Mouse (Mus musculus) inflammation-experienced regulatory T-cells, adult 6 months (primary cell): ENCODE measurements around the gene Fam24b. TPM values are rescaled to one million over a fixed set of nuclear protein-coding genes. Genes with fewer than 3 reads are reported as not detected.

ENCODE experiments used
- ATAC-seq: one replicate; pipeline ENCODE4 v1.8.0; 2017
- polyA plus RNA-seq, 3 experiments: library from polyadenylated mRNA; unstranded; fragments of 100-300 nt; shearing (Covaris generic); gene quantifications; one replicate each; pipeline ENCODE4 v1.2.1; 2017

Fam24b gene
- polyA plus RNA-seq, result not detected

DNA sequence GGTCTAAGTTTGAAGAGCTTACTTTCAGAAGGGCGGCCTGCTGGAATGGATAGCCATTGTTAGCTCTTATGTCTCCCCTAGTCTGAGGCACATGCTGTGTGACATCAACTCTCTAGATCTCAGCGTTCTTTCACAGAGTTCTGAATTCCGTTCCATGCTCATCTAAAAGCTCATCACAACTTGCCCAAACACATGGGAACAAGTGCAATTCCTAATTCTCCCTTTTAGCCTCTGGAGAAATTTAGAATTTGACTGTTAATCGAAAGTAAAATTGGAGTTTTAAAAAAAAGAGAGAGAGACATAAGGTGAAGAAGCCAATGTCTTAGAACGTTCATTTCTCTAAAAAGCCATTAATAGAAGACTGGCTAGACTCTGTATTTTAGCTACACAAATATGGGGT lies at the start of gene Fam24b:
Fam24b (minus strand) TSS at position 101 of the 400 bp plus-strand sequence.
- ATAC-seq, result no peak

DNA sequence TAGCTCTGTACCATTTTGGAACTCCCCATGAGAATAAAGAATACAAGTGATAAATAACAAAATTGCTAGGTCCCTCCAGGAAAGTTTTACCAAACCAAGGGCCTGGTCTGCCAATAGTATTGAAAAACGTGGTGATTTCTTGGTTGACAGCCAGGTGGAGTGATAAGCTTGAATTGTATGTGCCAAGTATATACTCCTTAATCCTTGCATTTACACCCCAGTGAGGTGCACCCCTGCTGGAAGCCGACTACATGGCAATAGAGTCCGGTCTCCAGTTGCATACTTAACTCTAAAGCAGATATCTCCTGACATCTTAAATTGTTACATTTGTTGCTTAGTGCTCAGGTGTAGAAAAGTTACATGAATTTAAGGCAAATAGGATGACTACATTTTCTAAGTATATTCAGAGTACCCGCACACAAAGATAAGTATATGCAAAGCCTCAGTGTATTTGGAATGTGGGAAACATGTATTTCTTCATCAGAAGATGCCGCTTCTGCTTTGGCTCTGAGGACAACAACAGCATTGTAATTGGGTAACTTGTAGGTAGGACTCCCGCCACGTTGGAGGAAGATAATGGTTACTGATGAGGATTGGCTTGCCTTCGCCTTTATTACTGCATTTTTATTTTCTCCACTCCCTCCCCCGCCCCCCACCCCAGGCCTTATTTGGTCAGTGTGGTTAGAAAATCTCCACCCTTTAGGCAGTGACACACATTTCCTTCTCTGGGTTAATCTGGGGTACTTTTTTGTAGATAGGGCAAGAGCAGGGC lies 42.8 kb upstream of the Fam24b start:
- no peak for ATAC-seq

DNA sequence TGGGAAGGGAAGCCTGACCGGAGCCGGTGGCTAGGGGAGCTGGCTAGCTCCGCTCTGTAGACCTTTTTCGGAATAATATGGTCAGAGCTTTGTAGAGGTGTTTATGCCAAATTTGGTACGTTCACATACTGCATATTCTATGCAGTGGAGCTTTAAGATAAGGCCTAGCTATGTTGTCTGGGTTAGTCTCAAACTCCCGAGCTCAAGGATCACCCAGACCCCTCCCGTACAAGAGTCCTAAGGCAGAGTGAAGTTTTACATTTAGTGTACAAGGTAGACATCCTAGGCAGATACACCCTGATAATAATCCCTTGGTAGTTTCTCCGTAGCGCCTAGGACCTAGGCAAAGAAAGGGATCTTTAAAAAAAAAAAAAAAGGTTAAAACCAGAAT lies 42.1 kb upstream of the Fam24b start:
- ATAC-seq, result peak; percentile 1

DNA sequence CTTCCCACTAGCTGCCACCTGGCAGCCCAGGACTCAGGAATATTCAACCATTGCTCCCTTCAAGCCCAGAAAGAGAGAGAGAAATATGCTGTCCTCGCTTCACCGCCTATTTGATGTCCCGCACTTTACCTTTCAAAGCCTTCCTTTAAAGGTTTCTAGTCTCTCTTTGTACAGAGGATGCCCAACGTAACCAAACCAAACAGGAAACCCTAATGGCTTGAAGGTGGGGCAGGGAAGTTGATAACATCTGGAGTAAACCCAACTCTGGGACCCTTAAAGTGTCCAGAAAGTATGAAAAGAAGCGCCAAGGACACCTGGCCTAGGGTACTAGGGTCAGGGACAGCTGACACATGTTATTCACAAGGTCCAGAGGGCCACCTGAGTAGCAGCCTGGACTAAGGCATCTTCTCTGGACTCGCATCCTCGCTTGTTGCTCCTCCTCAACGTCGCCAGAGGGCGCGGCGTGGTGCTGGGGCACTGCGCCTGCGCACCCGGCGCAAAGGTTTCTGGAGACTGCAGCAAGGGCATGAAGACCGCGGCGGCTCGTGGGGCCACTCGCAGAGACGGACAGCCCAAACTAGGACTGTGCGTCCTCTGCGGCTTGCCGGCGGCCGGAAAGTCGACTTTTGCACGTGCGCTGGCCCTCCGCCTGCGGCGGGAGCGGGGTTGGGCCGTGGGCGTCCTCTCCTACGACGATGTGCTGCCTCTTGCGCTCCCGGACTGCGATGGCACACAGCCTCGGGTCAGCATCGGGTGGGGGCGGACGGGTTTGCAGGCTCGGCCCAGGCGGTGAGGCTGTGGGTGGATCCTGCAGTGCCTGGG lies 41.5 kb upstream of the Fam24b start, which contains the start of gene Pstk:
Pstk (plus strand) TSS at position 494 of the 822 bp plus-strand sequence.
- peak; percentile 88 for ATAC-seq

DNA sequence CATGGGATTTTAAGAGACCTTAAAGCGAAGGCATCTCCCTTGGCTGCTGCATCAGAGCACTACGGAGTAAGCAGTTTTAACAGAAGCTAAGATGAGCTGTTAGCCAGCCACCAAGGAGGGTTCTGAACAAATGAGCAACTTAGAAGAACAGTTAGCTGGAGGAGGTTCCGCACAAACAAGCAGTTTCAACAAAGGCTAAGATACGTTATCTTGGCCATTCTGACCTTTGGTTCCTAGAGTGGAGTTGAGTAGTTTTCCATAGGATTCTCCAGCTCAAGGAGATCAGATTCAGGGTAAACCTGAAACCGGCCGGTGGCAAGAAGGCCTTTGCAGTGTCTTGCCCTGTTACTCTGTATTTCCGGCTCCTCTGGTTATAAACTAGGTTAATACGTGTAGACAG lies 34.8 kb upstream of the Fam24b start:
- no peak for ATAC-seq

DNA sequence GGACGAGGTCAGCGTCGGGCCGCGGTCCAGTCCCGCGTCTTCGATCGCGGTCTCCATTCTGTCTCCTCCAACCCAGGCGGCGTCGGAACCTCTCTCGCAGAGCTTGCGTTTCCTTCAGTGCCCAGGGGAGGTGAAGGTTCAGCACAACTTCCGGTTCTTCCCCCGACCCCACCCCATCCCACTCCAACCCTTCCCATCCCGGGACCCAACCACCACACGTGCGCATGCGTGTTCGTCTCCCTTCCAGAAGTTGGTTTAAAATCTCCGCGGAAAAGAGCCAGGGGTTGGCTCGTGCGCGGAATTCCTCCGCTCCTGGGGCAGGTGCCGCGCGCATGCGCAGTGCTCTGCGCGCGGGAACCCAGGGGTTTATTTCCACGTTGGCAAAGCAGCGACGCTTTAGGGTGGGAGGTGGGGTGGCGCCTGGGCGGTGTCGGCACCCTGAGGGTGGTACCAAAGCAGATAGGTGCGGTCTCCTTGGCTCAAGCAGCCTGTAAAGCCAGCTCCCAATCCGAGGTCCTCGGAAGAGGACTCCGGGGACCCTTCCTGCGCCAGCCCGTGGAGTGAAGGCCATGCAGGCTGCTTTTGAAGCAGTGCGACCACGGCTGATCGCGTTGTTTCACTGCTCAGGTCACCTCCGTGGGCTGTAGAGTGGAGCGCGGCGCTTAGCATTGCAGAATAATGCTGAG lies 33.4 kb upstream of the Fam24b start, which contains the start of gene 2310057M21Rik:
2310057M21Rik (minus strand) TSS at position 145 of the 686 bp plus-strand sequence.
- peak; percentile 91 for ATAC-seq

DNA sequence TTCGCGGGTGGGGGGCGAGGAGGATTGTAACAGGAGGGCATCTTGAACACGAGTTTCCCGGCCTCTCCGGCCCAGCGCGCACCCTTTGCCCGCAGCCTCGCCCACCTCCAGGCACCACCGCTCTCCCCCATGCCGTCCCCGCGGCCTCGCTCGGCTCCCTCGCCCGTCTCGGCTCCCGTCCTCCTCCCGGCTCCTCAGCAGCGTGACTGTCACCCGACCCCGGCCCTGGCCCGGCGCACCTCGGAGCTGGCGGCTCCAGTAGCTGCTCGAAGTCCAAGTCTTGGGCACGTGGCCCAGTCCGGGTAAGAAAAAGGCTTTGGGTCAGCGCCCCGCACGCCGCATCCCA lies 32.9 kb upstream of the Fam24b start:
- peak; percentile 47 for ATAC-seq

DNA sequence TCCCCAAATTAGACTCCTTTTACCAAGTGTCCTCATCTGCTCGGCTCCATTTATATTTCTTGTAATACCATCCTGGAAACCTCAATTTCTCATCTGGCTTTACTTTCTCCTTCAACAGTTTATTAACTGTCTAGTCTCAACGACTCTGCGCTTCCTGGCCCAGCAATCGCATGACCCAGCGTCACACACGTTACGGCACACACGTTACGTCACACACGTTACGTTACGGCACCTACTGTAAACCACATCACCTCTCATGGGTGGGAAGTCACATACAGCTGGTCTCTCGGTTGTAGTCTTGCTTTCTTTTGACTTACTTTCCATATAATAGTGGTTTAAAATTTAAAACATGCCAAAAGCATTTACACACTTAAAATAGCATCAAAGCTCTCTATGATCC lies 26.8 kb upstream of the Fam24b start:
- ATAC-seq, result no peak

DNA sequence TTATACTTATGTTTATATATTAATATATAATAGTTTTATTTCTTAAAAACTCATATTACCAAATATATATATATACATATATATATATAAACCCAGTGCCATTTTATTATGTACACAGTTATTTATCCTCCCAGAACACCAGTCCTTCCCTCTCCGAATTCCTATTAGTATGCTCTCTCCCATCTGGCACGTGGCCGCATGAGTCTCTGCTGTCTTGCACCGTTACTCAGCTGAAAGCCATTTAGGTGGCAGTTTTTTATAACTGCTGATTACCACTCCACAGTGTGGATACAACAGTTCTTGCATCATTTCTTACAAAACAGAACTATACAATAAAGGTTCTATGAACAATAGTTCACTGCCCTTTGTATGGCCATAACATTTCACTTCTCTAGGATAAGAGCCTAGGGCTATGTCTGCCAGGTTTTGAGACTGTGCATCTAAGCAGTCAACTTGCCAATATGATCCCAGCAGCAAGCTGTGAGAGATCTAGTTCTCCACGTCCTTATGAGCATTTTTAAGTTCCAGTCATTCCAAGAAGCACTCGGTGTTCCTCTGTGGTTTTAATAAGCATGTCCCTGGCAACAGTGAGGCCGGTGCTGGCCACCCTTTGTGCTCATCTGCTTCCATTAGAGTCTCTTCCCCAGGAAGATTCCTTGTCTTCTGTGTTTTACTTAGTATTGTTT lies 16.7 kb upstream of the Fam24b start:
- no peak for ATAC-seq

DNA sequence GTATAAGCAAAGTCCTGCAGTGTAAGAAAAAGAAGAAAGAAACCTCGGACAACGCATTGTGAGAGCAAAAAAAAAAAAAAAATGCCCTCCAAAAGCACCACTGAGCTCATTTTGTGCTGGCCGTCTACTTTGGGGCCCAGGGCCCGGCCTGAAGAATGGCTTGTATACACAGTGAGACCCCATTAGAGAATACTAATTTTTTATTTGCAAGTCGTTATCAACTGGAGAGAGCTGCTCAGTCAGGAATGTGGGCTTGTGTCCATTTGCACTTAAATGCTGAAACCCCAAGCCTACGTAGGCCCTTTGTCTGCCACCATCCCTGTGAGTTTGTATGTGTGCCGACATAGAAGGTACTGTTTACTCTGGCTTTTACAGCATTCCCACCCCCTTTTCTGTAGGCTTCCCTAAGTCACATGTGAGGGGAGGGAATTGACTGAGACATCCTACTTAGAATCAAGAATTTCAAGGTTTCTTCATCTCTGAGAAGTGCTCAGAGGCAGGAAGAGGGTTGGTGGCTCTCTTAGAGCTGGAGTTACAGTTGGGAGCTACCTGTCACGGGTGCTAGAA lies 8.3 kb upstream of the Fam24b start:
- ATAC-seq, result no peak

DNA sequence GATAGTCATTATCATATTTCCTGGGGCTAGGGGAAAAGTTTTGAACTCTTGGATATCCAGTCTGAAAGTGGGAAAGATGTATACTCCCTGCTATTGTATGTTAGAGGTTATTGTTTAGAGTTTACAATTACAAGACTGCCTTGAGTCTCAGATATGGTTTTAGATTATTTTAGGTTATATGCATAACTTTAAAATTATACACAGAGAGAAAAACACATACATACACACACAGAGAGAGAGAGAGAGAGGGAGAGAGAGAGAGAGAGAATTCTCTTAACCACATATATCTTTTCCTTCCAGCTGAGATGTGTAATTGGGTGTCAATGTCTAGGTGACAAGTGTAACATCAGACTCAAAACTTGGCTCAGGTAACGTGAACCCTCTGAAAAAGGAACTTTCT lies 4.2 kb upstream of the Fam24b start, which contains the start of gene Fam24a:
Fam24a (plus strand) TSS at position 301 of the 400 bp plus-strand sequence.
- ATAC-seq, result no peak

DNA sequence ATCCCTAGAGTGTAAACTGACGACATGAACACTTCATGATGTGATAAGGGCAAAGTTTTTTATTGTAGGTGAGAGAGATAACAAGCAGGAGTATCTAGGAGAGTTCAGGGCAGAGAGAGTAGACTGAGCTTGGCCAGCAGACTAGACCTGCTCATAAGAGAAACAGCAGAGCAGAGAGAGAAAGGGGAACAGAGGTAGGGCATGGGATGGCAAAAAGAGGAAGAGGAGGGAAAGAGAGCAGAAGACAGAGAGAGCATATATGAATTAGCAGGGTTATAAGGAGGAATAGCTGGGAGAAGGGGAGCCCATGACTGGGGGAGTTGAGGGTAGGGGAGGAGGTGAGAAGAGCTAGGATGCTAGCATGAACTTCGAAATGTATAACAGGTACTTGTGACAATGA lies 2.4 kb upstream of the Fam24b start:
- ATAC-seq, result no peak

DNA sequence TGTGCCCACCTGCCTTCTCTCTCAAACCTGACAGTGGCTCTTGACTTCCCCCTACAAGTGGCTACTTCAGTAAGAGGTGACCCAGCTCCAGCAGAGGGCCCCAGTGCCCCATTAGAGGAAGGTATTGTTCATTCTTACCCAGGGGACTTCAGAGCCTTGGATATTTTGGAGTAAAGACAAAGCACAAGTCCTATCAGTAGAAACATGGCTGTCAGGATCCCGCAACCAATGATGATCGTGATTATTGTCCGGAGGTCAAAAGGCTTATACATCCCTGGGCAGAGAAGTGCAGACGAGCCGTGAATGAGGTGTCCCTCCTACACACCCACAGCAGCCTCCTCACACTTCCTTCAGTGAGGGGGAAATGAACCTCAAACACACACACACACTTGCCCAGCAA lies 2.3 kb downstream of the Fam24b start:
- no peak for ATAC-seq

DNA sequence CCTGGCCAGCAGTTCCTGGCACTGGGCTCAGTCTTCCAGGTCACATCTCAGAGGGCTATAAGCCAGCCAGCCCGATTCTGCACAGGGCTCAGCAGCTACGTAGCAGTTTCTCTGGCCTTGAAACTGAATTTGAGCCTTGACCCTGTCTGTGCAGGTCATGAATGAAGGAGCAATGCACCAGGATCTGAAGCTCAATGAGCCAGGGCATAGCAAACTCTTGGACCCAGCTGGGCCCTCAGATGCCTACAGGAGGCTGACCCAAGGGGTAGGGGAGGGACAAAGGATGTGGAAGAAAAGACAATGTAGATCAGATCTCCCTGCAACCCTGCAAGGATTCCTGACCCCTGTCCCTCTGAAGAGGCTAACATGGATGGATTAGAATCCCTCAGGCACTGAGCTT lies 7.1 kb downstream of the Fam24b start, which contains the start of gene Cuzd1:
Cuzd1 (minus strand) TSS at position 101 of the 400 bp plus-strand sequence.
- no peak for ATAC-seq

DNA sequence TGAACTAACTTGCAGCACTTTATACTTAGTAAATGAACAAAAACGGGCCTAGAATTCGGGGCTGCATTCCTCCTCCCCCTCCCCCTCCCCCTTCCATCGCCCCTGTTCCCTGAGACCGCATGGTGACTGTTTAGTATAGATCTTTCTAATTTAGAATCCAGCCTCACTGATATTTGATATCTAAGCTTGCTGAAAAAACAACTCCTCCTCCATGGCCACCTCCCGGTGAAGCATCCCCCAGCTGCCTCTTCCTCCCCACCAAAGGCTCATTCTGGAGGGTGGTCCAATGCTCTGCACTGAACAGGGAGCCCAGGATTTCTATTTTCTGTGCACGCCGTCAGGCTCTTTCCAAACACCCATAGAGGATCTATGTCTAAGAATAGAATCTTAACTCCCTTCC lies 11.0 kb downstream of the Fam24b start:
- ATAC-seq, result no peak

DNA sequence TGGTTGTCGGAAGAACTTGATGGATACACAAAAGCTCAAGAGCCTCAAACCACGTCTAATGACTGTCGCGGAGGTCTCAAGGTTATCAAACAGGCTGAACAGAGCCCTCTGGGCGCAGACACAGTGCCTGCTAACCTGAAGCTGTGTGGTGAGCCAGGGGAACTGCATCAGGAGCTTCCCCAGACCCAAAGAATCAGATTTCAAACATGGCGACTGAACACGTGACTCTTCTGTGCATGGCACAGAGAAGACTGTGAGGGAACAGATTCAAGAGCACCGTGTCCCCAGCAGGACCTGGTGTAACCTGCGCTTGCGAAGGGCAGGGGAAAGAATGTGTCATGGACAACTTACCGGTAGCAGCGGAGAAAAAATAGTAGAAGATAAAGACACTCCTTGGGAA lies 11.7 kb downstream of the Fam24b start:
- ATAC-seq, result no peak

DNA sequence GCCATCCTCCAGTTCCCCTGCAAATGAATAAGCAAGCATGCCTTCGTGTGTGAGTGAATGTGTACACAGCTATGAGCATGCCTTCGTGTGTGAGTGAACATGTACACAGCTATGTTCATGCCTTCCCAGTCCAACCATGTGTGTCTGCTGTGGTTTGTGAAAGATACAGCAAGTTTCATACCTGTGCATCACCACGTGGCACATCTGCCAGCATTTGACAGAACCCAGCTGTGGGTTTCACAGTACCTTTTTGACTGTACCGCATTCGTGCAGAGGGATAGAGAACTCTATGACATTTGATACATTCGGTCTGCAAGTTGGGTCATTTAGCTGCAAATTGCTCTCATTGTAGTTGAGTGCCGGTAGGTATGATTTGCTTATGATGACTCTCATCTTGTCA lies 14.8 kb downstream of the Fam24b start:
- no peak for ATAC-seq

DNA sequence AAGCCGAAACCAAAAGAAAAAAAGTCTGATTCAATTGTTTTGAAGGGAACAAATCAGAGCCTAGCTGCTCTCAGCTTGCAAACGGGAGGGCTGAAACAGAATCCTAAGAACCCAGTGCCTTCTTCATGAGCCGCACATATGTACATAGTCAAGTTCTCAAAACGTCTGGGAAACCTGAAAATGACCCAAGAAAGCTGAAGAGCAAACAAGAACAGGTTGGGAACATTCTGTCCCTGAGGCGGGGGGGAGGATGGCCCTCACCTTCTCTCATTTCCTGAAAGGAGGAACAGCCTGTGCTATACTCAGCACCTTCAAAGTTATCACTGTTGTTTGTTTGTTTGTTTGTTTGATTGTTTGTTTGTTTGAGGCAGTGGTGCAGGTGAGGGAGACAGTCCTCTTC lies 22.6 kb downstream of the Fam24b start:
- ATAC-seq, result no peak

DNA sequence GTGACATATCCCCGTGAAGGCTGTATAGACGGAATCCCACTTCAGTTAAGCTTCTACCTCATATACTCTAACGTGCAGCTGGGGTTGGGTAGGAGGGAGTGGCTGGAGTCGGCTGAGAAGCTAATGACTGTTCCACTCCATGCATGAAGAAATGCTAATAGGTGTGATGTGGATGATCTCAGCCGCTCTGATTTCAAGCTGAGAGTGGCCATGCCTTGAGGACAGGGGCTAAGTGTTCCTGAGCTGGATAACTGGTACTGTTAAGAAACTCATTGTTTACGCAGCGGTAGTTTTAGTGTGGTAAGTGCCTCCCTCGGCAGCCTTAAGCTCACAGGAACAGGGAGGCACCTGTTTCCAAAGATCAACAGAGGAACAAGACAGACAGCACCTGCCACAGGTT lies 26.0 kb downstream of the Fam24b start:
- no peak for ATAC-seq

DNA sequence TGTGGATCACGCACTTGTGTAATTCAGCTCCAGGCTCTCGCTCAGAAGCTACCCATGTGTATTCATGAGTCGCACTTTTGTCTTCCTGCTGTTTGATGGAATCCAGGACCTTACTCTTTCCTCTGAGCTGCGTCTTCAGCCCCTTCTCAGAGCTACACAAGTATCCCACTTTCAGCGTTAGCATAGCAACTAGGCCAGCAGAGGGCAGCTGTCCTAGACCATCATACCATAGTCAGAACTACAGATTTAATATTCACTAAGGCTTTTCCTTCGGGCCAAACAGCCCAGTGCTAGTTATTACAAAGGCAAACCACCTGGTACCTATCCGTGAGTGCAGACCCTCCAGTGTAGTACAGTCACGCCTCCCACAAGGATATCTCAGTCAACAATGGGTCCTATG lies 32.2 kb downstream of the Fam24b start:
- no peak for ATAC-seq
